Mouse (Mus musculus) lung, postnatal 14 days (tissue): Measurements from ENCODE around the gene Ptprcap.

Experiments
- DNase-seq: peaks from one replicate; pipeline ENCODE4 v3.0.0; 2021

The Ptprcap gene

DNA sequence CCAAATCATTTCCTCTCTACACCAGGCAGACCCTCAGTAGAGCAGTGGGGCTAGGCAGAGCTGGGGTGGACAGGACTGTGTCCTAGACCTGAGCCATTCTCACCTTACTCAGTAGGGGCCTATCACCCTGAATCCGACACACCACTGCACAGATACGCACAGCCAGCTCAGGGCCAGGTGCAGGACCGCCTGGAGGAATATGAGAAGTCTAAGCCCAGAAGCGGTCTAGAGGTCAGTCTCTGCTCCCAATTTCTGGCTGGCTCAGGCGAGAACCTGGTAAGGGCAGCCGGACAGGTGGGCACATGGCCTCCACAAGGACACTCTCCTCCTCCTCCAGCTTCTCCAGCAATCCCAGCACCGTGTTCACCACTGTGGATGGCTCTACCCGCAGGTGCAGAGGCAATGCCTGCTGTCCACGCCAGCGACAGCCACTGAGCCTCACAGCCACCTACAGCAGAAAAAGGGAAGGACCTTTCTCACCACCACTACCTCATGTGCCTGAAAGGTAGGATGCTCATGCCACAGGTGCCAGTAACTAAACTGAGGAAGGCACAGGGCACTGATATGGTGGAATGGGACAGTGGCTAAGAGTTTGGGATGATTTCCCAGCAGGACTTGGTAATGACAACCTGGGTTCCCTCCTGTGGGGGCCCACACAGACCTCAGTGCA is 17.5 kb downstream of the Ptprcap start:
- no peak for DNase-seq

DNA sequence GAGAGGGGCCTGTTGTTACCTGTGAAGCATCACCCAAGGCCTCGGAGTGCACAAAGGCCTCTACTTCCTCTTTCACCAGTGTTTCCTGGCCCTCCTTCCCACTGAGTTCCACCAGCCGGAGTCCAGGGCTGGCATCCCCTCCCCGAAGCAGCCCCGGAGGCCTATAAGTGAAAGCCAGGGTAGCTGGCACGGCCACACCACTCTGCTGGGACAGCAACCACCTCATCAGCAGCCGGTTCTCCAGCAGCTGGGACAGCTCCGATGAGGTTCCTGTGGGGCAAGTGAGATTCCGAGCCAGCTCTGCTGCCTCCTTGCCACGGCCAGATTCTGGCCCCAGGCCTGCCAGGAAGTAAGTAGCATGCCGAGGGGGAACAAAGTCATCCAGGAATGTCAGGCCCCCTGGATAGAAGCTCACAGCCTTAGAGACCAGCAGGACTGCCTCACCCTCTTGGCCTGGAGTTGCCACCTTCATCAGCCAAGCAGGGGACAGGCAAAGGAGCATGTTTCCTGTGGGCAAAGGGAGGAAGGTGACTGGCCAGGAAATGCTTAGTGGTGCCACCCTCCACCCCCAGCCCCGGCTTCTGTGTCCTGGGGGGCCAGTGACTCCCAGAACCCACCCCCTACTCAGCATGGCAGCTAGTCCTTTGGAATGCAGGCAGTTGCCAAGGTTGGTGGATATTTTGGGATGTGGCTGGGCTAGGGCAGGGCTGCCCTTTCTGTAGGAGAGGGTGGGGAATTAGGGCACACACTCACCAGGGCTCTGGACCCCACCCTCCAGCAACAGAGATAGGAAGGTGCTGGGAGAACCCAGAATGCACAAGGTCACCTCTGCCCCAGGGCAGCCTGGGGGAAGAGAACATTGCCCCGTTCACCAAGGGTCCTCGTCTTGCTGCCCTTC is 18.2 kb downstream of the Ptprcap start:
- peak; percentile 44 for DNase-seq

DNA sequence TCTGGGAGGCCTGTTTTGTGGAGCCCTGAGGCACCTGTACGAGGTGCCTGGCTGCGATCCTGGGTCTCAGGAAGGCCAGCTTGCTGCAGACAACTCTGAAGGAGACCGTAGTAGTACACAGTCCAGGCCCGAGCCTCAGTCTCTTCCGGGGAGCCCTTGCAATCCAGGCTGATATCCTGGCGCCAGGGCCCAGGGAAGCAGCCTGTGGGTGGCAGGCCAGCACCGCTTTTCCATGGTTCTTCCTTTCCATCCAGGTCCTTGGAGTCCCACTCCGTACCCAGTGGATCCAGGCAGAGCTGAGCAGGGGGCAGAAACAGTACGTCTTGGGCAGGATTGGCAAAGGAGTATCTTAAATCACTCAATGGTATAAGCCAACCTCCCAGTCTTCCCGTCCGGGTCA is 19.5 kb downstream of the Ptprcap start:
- no peak for DNase-seq

DNA sequence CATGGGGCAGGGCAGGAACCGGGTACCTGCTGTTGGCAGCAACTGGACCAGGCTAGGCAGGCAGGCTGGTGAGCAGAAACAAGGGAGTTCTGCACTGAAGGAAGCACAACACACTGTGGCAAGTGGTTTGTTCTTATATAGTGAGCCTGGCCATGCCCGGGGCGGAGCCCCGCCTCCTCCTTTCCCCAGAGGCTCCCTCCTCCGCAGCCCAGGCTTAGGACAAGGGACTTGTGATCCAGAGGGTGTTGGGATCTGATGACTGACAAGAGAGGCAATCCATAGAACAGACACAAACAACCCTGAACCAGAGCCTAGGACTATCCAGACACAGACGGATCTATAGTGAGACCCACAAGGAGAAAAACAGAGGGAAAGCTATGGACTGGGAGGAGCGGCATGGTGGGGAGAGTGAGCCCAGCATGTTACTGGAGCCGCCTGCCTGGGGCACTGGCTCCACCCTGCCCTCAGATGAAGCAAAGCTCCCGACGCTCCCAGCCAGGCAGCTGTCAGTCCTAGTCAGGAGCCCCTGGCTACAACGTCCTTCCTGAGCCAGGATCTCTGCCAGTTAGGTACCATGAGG is 22.1 kb downstream of the Ptprcap start, which contains the start of gene Carns1:
Gene Carns1, minus strand, starts transcription at position 112 of the 580 bp plus-strand sequence.
- peak; percentile 28 for DNase-seq

DNA sequence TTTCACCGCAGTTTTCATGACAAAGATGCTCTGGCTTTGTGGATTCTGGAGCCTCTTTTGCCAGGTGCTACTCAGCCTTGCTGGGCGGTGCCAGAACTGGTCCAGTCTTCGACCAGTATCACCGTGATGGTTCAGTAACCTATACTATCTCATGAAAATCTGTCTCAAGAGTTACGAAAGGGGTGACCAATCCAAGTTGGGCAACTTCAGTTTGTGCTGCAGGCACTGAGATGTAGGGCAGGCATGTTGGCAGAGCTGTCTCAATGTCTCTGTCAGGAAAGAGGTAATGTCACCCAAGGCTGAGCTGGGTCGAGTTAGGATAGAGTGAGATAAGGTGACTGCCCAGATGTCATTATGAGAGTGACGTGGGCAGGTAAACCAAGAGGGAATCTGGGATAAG is 27.0 kb downstream of the Ptprcap start:
- DNase-seq = no peak

DNA sequence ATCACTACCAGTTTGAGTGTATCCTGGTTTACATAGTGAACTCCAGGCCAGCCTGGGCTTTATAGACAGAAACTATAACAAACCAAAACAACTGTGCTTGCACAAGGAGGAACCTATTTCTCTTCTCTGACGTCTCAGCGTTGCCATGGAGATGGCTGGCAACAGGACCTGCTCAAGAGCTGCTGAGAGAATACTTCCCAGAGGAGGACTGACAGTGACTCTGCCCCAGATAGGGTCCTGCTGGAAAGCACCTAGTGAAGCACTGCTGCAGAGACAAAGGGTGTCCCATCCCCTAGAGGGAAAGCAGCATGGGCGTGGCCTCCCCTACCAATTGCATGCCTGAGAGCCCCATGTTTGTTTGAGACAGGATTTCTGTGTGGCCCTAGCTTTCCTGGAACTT is 28.5 kb downstream of the Ptprcap start:
- DNase-seq = peak; percentile 72

DNA sequence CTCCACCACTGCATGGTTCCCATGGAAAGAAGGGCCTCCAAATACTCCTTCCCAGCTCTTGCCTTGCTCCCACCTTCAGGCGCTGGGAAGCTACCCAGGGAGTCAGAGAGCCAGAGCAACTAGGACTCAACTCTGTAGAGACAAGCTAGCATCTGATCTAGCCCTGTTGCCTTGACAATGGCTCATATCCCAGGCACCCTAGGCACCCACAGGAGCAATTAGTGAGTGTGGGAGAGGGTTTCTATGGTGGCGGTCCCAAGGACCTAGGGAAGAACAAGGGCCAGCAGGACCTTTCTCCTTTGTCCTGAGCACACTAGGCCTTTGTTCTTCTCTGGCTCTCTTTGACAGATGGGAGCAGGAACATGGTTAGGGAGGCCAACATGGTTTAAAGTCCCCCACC is 30.3 kb downstream of the Ptprcap start:
- no peak for DNase-seq

DNA sequence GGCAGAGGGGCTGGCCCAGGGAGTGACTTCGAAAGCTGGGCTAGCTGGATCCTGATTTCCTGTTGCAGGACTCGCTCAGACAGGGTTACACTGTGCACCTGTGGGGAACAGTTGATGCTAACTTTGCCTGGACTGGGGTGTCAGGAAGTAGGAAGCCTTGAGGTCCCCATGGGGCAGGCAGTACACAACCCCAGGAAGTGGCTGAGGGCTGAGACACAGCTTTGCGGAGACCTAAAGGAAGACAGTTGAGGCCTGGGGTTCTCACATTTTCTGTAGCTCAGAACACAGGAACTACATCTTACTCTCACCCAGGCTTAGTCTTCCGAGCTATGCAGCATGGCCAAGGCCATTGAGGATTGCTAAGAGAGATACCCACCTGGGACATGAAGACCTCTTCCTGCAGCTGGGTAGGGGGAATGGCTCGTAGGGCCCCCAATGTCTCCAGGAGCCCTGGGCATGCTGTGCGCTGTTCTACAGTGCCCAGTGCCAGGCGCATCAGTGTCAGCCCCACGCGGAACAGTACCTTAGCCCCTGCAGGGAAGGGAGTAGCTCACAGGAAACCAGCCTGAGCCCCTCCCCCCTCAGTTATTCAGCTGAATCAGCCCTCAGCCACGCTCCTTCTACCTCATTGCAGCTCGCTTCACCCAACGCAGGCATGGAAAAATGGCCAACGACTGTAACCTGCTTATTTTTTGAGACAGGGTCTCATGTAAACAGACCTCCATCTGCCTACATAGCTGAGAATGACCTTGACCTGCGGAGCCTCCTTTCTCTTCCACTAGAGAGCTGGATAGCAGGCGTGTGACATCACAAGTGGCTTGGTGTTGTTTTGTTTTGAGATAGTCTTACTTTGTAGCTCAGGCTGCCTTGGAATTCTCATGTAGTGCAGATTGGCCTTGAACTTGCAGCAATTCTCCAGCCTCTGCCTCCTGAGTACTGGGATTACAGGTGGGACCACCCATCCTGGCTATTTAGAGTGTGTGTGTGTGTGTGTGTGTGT is 31.9 kb downstream of the Ptprcap start:
- no peak for DNase-seq

DNA sequence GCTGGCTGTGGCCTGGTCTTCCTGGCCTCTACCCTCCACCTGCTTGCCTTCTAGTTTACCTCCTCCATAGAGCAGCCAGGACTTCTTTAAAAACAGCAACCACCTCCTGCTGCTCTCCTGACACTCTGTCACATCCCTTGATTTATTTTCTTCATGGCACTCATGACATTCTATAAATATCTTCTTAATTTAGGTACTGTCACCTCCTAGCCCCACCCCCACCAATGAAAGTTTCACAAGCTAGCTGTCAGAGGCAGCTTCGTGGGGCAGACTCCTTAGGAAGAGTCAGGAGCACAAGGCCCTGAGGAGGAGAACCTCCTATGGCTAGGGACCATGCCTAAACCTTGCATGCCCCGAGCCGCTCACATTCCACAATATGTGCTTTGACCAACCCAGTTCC is 33.9 kb downstream of the Ptprcap start:
- DNase-seq = no peak

DNA sequence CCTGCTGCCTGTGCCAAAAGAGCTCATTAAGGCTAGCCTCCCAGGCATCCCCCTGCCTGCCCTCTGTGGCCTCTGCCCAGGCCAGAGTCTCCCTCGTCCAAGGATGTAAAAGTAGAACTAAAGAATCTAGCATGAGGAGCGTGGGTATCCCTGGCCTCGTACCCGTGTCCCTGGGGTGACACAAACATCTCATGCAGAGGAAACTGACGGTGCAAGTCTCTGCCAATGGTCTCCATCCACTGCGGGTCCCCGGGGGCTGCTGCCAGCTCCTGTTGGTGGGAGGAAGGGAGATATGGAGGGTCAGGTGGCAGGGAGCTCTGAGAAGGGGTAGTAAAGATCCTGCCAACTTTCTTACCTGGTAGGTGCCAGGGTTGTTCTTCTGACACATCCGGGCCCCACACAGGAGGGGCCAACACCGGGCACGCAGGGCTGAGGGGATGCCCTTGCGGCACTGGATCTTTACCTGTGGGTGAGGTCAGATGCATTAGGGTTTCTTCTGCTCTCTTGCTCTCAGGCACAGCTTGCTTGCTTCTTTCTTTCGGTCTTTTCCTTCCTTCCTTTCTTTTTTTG is 35.7 kb downstream of the Ptprcap start:
- no peak for DNase-seq

DNA sequence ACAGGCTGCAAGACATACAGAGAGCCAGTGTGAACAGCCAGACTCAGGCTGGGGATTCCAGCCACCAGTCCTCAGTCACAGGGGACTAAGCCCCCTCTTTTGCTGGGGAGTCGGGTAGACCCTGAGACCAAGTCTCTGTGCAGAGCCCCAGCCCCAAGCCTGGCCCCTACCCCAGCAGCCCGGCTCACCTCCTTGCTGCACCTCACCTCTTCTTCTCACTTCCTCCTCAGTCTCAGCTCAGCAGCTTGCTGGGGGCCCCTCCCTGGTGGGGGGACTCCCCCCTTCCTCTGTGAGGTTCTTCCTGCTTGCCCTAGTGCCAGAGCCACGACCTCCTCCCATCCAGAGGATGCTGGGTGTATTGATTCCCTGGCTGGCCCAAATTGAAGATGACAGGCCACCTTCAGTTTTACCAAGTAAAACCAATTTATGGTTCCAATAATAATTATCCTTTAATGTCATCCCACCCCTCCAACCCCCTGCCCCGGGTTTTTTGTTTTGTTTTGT is 37.5 kb downstream of the Ptprcap start, which contains the start of gene Tbc1d10c:
Gene Tbc1d10c, minus strand, starts transcription at position 454 of the 504 bp plus-strand sequence.
- DNase-seq = peak; percentile 51

DNA sequence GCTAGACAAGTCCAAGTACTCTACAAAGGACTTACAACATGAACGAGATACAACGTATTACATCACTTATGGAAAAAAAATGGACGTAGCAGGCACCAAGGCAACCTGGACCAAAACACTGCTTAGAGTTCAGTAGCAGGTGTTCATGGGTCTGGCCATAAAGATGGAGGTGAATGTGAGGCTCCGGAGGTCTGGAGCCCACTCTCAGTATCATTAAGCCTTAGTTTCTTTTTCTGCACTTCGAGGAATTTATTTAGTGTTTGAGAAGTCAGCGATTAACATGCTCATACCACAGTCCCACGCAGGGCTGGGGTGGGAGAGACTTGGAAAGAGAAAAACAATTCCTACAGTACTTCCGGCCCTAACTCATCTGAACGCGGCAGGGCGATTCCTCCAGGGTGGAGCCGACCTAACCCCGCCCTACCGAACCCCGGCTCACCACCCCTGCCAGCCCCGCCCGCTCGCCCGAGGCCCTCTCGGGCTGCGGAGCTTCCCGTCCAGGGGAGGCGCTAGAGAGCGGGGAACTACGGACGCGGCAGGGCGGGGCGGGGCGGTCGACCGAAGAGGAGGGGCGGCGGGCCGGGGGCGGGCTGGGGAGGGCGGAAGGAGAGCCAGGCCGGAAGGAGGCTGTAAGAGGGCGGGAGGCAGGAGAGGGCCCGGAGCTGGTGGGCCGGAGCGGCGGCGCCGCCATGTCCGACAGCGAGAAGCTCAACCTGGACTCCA is 38.3 kb downstream of the Ptprcap start, which contains the start of gene Ppp1ca:
Gene Ppp1ca, plus strand, starts transcription at position 538 of the 723 bp plus-strand sequence.
- peak; percentile 99 for DNase-seq

DNA sequence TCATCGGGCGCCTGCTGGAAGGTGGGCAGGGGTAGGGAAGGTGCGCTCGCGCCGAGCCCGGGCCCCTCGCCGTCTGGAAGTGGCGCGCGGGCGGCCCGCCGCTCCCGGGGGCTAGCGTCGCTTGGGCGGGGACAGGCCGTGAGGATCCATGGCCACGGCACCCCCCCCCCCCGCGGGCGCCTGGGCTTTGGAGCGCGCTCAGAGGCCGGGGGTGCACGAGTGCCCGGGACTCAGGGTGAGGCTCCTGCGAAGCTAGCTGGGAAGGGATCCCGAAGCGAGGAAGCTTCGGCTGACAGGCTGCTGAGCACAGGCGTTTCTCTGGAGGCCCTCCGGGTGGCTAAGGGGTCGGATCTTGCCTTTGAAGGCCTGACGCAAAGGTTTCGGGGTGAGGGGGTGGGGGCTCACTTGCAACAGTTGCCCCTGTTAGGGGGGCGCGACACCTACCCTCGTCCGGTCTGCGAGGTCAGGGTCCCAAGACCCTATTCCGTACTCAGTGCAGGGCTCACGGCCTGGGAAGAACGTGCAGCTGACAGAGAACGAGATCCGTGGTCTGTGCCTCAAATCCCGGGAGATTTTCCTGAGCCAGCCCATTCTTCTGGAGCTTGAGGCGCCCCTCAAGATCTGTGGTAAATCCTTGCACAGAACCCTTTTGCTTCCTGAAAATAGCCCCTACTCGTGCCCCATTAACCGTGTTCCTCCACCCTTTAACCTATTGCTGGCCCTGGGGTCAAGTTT is 39.0 kb downstream of the Ptprcap start:
- no peak for DNase-seq

DNA sequence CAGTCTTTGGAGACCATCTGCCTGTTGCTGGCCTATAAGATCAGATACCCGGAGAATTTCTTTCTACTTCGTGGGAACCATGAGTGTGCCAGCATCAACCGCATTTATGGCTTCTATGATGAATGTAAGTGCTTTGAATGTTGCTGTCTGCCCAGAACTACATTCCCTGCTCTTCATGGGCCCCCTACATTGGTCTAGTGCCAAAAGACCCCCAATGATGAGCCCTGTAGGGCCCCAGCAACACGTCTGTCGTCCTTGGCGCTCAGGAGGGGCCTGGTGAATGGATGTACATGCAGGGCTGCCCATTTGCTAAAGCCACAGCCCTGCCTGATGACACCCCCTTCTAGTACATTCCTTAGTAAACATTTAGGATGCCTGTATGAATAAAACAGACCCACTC is 39.7 kb downstream of the Ptprcap start:
- no peak for DNase-seq

DNA sequence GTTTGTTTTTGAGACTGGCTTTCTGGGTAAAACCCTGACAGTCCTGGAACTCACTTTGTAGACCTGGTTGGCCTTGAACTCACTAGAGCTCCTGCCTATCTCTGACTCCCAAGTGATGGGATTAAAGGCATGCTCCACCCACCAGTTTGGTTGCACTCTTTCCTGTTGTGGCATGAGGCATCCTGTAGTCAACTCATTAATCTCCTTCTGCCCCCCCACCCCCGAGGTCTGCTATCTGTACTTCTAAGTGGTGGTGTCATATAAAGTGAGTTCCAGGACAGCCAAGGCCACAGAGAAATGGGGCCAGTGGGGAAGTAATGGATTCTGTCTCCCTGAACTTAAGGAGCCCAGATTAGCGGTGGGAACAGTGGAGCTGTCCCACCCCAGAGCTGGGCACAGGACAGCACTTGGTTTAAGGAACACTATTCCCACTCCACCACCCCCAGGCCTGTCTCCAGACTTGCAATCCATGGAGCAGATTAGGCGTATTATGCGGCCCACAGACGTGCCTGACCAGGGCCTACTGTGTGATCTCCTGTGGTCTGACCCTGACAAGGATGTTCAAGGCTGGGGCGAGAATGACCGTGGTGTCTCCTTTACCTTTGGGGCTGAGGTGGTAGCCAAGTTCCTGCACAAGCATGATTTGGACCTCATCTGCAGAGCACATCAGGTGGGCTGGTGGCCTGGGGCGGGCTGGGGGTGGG is 40.8 kb downstream of the Ptprcap start:
- no peak for DNase-seq

DNA sequence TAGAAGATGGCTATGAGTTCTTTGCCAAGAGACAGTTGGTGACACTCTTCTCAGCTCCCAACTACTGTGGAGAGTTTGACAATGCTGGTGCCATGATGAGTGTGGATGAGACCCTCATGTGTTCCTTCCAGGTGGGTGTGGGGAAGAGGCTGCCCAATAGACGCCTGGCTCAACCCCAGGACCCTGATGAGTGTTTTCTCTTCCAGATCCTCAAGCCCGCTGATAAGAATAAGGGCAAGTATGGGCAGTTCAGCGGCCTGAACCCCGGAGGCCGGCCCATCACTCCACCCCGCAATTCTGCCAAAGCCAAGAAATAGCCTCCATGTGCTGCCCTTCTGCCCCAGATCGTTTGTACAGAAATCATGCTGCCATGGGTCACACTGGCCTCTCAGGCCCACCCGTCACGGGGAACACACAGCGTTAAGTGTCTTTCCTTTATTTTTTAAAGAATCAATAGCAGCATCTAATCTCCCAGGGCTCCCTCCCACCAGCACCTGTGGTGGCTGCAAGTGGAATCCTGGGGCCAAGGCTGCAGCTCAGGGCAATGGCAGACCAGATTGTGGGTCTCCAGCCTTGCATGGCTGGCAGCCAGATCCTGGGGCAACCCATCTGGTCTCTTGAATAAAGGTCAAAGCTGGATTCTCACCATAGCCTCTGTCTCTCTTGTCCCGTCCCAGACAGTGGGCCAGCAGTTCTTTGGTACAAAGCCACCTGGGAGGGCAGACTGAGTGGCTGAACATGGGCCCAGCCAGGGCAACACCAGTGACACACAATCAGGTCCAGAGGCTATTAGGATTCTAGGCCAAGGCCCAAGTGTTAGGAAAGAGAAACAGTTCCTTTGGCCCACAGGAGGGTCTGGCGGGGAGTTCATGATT is 41.6 kb downstream of the Ptprcap start:
- DNase-seq = no peak

DNA sequence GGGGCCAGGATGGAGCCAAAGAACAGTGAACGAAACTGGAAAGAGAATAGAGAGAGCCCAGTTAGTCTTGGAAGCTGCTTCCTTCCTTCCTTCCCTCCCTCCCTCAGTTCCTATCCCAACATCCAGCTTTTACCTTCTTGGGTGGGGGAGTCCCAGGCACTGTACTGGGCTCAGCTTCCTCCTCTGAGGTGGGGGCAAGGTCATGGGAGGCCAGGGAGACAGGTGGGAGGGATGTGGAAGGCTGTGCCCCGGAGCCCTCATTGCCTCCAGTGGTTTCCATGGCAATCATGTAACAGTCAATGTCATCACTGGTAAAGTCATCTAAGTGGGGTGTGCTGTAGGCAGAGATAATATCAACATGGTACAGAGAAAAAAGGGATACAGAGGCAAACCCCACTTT is 42.6 kb downstream of the Ptprcap start:
- DNase-seq = no peak

DNA sequence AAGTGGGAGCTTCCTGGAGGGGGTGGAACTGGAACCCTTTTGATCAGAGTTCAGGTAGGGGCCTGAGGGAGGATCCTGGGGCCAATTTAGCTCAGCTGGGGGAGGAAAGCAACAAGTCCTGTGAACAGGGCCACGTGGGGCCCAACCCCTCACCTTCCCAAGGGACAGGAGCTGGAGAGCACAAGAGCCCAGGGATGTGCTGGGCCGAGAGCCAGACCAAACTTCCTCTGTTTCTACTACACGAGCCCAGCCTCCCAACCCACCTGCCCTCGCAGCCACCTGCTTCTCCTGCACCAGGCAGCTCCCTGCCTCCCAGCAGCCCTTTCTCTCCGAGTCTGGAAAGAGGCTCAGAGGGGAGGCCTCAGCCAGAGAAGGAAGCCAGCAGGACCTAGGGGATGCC is 43.1 kb downstream of the Ptprcap start:
- no peak for DNase-seq

DNA sequence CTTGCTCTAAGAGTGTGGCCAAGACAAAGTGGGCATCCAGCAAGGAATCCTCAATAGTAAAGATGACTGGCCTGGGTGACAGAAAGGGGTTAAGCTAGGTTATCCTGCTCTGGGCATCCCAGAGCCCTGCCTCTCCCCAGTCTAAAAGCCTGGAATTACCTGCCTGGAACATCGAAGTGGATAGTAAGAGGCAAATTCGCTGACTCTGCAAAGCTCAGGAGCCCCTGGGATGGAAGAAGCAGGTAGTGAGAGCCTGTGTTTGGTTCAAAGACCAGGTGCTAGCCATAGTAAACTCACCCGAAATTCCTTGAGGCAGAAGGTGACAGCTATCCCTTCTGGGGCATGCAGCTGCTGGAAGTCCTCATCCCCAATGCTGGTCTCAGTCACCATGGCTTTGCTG is 43.8 kb downstream of the Ptprcap start:
- no peak for DNase-seq
